Mouse (Mus musculus) gastrocnemius, adult 2 months (tissue): ENCODE data around the gene Eif3d. TPM values are rescaled to one million over a fixed set of nuclear protein-coding genes. Genes with fewer than 3 reads are reported as not detected.
A peak's percentile ranks its signal among the peaks of the same experiment; 100 is the strongest.
"Not testable (repeated sequence)": the region's sequence is repeated elsewhere in the genome, so short reads cannot be mapped to it uniquely, and the experiment has no call there.

Source experiments
- DNase-seq: peaks from one replicate; pipeline ENCODE4 v3.0.0; 2022
- H3K27ac ChIP-seq: fragments of 200-600 bp; 2 replicates; pipeline ENCODE4 v1.8.1; 2022; ENCODE audit warnings: mild to moderate bottlenecking
- H3K4me3 ChIP-seq: fragments of 200-600 bp; 2 replicates; pipeline ENCODE4 v1.8.1; 2022; ENCODE audit warnings: mild to moderate bottlenecking, moderate library complexity
- CTCF ChIP-seq: fragments of 200-600 bp; IDR thresholded peaks from 2 replicates; pipeline ENCODE4 v1.8.1; 2022; ENCODE audit warnings: antibody characterized with exemption, mild to moderate bottlenecking, moderate library complexity
- intact Hi-C: fragments of 180-260 bp; cut with DNase I; formaldehyde crosslinking; loops from one replicate; pipeline ENCODE4 v1.15.1; 2025
- long read RNA-seq, 2 experiments: library from polyadenylated mRNA; stranded (forward); transcript quantifications; one replicate each; pipeline ENCODE4 v2.0.0; 2021
- total RNA-seq, 2 experiments: library from RNA; stranded (reverse); gene quantifications; 2 replicates each; pipeline ENCODE4 v1.2.3; 2021

Gene Eif3d
- total RNA-seq: 10 to 100 TPM; 57.7 to 63.5 TPM
- long read RNA-seq, experiment 1, transcript Eif3d-201 (15 exons, 1,899 nt): major isoform, 50 of 60 reads
- long read RNA-seq, experiment 1, partial matches to known transcripts: 3 of 60 reads
- long read RNA-seq, experiment 1, other reads (novel, unspliced or antisense): 7 of 60 reads
- long read RNA-seq, experiment 2, transcript Eif3d-201 (15 exons, 1,899 nt): major isoform, 53 of 58 reads
- long read RNA-seq, experiment 2, partial matches to known transcripts: 2 of 58 reads
- long read RNA-seq, experiment 2, other reads (novel, unspliced or antisense): 3 of 58 reads

GRCm38 (mm10) chr15:77970470-77971292, at the start of gene Eif3d:
TSS of gene Eif3d (minus strand) at chr15:77970813.
- intact Hi-C loops: loop anchor here (5.0 to 10.0 kb wide), 2 partner anchors 38 to 434 kb away; partner anchors contain the start of genes Mpst and Tst
- H3K4me3 ChIP-seq: peak within 1 kb of the TSS; percentile 80
- peak within 1 kb of the TSS; percentile 99 for H3K27ac ChIP-seq
- peak; percentile 97 for DNase-seq
- no peak for TF ChIP-seq CTCF

DNA sequence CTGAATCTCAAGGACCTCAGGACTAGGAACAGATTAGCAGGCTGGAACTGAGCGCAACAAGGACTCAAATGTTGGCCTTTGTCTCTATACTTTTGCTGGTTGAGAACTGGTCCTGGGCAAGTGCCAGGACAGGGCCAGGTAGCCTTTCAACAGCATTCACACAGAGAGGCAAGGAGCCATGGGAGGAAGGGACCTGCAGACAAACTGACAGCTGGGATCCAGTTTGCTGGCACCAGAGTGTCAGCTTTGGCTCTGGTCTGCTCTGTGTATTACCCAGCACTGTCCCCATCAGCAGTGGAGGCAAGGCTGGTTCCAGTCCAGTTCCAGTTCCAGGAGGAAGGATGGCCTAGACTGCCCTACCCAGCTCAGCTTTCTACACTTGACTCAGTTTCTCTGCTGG, 43.4 kb upstream of the Eif3d start:
- H3K27ac ChIP-seq: no peak overlapping the region
- no peak for TF ChIP-seq CTCF
- intact Hi-C loops: no loop called here
- DNase-seq: no peak
- no peak overlapping the region for H3K4me3 ChIP-seq

GRCm38 (mm10) chr15:78008206-78008605, 37.6 kb upstream of the Eif3d start:
- H3K4me3 ChIP-seq, H3K27ac ChIP-seq, intact Hi-C loops, DNase-seq: not testable (repeated sequence)

DNA sequence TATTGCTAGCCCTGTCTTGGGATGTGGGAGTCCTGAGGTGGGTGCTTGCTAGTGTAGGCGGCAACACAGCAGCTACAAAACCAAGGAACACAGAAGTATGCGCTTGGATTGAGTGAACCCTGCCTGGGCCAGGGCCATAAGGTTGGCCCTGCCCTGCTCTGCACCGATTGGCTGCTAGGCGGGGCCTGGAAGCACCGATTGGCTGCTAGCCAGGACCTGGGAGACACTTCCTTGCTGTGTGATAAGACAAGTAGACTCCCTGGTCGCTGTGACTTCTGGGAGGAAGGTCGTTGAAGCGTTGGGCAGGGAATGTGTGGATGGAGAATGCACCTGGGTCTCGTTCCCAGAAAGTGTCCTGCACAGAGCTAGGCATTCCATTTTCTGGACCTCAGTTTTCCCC, 33.3 kb upstream of the Eif3d start:
- no peak for TF ChIP-seq CTCF
- Histone ChIP-seq H3K4me3 (no peak overlapping the region), H3K27ac (no peak overlapping the region)
- intact Hi-C loops: no loop called here
- no peak for DNase-seq

DNA sequence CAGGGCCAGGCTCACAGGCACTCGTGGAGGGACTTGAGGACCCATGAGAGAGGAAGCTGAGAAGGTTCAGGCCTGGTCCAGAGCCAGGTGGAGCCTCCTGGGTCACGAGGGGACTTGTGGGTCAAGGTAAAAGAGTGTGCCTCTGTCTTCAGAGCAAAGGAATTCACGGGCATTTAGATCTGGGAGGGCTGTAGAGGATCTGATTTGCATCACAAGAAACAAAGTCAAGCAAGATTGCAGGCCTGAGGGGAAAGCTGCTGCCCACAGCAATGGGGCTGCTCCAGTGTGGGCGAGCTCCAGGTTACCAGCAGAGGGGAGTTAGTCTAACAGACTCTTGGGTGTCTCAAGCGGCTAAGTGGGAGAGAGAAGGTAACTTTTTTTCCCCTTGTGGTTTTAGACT, 30.8 kb upstream of the Eif3d start:
- no peak for DNase-seq
- intact Hi-C loops: no loop called here
- Histone ChIP-seq H3K4me3 (no peak overlapping the region), H3K27ac (no peak overlapping the region)
- TF ChIP-seq CTCF: no peak

GRCm38 (mm10) chr15:77988541-77988940, 17.9 kb upstream of the Eif3d start:
- DNase-seq: peak; percentile 41
- no peak overlapping the region for H3K4me3 ChIP-seq
- TF ChIP-seq CTCF: no peak
- H3K27ac ChIP-seq: no peak overlapping the region
- intact Hi-C loops: no loop called here

DNA sequence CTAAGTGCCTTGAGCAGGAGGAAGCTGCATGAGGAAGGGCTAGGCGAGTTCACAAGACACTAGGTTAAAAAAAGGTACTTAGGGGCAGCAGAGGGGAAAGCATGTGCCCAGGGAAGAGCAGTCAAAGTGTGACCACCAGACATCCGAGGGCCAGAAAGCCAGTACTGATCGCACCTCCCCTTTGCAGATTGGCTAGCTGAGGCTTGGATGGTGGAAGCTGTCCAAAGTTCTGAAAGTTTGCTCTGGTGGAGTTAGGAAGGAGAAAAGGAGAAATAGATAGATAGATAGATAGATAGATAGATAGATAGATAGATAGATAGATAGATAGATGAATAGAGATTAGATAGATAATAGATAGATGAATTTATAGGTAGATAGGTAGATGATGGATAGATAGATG, 12.8 kb upstream of the Eif3d start:
- DNase-seq: no peak
- Histone ChIP-seq H3K27ac (no peak overlapping the region), H3K4me3 (no peak overlapping the region)
- intact Hi-C loops: no loop called here
- TF ChIP-seq CTCF: no peak

- intact Hi-C loops: no loop called here
- H3K27ac ChIP-seq: no peak overlapping the region
- no peak overlapping the region for H3K4me3 ChIP-seq
- DNase-seq: peak; percentile 63
- peak; percentile 75 for TF ChIP-seq CTCF
Observed at GRCm38 (mm10) chr15:77982195-77982939, 11.8 kb upstream of the Eif3d start.

DNA sequence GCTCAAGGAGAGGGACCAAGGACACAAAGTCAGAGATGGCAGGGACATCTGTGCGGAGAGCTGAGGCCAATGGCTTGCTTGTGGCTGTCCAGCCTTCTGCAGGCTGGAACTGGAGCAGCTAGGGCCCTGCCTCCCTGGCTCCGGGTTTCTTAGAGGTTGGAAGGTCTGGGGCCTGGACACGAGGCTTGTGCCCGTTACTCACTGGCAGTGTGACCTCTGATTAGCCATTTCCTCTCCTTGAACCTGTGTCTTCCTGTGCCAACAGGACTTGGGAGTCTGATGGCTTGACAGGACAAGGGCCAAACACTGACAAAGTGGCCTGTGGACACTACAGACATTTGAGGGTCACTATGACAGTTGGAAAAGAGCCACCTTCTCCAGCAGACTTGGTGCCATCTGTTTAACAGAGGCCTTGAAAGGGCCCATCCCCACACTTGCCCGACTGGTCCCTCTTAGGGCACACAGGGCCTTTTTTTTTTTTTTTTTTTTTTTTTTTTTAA, 10.6 kb upstream of the Eif3d start:
- no peak for TF ChIP-seq CTCF
- Histone ChIP-seq H3K4me3 (no peak overlapping the region), H3K27ac (no peak overlapping the region)
- intact Hi-C loops: no loop called here
- DNase-seq: no peak

DNA sequence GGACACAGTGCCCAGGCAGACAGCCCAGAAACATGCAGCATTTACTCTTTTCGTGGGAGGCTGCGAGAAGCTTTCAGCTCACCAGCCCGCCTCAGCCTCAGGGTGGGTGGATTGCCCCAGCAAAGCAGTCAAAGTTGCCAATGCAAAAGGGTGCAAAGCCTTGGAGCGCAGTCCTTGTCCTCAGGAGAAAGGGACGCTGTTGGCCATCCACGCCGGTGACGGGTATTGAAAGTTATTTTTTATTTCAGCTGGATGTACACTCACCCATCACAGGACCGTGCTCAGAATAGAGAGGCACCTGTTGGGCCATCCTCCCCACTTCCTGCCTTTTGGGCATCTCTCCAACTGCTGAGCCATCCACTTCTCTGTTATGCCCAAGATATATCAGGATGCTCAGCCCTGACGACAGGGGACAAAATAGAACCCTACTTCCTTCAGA, 8.8 kb upstream of the Eif3d start:
- H3K27ac ChIP-seq: no peak overlapping the region
- no peak for DNase-seq
- intact Hi-C loops: loop anchor here (10.0 kb wide), 1 partner anchor 425 kb away; the partner anchor contains the start of genes Mpst and Tst
- no peak overlapping the region for H3K4me3 ChIP-seq
- TF ChIP-seq CTCF: no peak

- no peak for DNase-seq
- H3K4me3 ChIP-seq: no peak overlapping the region
- no peak overlapping the region for H3K27ac ChIP-seq
- TF ChIP-seq CTCF: no peak
- intact Hi-C loops: loop anchor here (10.0 kb wide), 1 partner anchor 427 kb away; the partner anchor contains the start of genes Mpst and Tst
Observed at GRCm38 (mm10) chr15:77977663-77978062, 7.0 kb upstream of the Eif3d start.

DNA sequence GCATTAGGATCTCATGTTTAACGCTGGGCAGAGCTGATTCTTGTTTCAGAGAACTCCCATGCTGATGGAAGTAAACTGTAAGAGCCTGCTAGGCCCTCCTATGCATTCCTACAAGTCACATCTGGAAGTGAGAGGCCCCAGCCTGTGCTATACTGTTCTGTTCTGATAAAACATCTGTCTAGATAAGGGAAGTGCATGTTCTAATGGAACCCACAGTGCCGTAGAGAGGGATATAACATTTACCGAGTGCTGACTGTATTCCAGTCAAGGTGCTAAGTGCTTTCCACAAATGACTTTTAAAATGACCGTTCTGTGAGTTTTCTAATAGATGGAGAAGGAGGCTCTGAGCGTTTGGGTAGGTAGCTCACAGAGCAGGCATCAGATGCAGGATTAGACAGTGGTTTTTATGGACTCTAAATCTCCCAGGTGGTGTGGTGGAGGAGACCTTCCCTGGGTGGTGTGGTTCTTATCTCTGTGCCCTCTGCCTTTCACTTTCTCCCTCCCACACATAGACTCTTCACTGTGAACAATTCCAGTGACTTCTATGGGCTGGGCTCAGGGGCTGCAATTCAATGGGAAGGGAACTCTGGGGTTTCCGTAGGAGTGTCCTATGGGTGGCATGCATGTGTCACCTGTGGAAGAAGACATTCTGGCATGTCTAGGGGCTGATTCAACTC, 3.7 kb upstream of the Eif3d start:
- no peak for TF ChIP-seq CTCF
- intact Hi-C loops: loop anchor here (5.0 to 10.0 kb wide), 2 partner anchors 42 to 430 kb away; partner anchors contain the start of genes Mpst and Tst
- DNase-seq: no peak
- no peak overlapping the region for H3K4me3 ChIP-seq
- H3K27ac ChIP-seq: no peak overlapping the region
